Mouse (Mus musculus) MN1 (cell line): ENCODE measurements at regions not wholly inside any gene's neighbourhood (a gene's known extent, or its start where the extent isn't known, plus 50 kb on each side); places are given as distances from the start of the nearest gene placed in this dataset.

Experiments used
- DNase-seq: peaks from one replicate; pipeline ENCODE4 v3.0.0-alpha.2; 2016; ENCODE audit warnings: low spot score

DNA sequence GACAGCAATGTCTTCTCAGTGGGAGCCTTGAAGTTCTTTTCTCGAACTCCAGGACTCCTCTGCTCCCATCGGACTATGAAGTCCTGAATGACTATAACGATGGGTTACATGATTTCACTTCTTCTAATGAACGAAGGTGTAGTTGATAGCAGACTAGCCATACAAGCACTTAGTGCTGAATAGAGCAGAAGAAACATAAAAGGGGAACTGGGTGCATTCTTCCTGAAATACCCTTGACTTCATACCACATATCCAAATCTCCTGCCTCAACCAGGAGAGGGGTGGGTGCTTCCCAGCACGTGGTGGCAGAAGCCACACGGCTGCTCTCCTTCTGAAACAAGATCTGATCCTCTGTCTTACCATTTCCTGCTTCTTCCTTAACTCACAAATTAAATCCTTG, 407.4 kb downstream of the Atp23 start:
- no peak for DNase-seq

DNA sequence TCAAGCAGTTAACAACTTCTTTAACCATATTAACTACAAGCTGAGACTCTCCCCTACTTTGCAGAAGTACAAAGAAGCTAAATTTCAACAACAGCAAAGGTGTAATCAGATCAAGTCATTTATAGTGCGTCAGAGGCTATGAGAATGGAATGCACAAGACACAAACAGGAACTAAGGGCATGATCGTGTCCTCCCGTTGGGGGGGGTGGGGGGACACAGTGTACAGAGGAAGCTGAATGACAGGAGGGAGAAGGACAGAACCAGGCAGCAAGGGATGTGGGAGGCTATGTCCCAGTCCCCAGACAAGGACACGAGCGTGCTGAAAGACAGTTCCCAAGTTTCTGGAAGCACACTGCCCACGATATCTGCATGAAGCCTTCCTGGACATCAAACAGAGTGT, 408.9 kb downstream of the Atp23 start:
- DNase-seq = no peak

DNA sequence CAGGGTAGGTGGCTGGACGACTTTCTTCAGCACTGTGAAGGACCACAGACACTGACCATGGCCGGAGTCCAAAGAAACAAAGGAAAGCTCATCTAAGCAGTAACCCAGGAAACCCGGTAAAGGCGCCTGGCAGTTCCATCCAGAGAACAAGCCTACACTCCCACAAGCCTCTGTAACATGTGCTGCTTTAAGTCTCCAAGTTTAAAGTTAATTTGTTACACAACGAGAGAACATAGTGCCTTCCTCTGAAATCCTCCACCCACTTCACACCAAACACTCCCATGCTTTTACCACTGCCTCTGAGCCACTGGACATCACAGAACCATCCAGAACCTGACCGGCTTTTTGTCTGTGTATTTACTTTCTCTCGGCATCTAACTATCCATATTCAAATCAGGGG, 416.0 kb downstream of the Atp23 start:
- no peak for DNase-seq

DNA sequence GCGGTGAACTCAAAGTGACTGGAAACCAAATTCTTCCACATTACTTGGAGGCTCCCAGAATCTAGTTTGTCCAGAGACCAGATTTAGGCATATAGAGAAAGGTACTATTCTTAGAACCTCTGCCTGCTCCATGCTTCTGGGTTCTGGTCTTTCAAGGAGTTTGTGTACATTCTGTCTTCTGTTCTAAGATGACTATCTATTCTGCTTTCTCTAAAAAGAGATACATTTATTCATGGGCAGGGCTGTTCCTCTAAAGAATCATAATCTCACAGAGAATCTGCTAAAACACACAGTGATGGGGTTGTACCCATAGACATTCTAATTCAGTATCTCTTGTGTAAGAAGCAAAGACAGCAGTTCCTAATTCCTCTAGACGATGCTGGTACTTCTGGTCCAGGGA, 417.7 kb downstream of the Atp23 start:
- no peak for DNase-seq

DNA sequence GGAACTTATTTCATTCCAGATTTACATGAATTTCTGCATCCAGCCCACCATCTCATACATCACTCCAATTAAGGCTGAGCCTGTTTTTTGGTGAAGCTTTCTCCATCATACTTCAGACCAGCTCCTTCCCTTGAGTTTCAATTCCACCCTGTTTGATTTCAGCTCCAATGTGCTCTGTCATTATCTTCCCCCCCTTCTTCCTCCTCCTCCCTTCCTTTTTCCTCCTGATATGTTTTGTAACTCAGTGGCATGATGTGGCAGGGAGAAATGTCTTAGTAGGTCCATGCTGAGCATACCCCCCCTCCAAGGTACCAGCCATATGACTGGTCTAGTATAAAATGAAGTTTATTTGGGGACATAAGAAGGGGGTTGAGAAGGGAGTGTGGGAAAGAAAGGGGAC, 420.8 kb downstream of the Atp23 start:
- no peak for DNase-seq

DNA sequence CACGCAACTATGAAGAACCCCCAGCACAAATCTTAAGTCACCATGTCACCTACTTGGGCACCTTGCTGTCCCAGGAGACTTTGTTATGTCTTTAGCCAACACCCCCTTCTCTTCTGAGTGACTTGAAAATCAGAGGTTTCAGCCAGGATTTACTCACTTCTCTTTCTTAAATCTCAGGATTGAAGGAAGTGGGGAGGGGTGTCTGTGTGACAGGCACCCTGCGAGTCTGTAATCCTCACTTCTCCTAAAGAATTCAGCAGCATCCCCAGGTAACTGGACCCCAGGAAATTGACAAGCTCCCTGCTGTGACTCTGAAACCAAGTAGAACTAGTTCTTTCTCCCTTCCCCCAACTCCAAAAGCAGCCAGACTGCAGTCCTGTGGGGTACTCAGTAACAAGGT, 421.4 kb downstream of the Atp23 start:
- no peak for DNase-seq

DNA sequence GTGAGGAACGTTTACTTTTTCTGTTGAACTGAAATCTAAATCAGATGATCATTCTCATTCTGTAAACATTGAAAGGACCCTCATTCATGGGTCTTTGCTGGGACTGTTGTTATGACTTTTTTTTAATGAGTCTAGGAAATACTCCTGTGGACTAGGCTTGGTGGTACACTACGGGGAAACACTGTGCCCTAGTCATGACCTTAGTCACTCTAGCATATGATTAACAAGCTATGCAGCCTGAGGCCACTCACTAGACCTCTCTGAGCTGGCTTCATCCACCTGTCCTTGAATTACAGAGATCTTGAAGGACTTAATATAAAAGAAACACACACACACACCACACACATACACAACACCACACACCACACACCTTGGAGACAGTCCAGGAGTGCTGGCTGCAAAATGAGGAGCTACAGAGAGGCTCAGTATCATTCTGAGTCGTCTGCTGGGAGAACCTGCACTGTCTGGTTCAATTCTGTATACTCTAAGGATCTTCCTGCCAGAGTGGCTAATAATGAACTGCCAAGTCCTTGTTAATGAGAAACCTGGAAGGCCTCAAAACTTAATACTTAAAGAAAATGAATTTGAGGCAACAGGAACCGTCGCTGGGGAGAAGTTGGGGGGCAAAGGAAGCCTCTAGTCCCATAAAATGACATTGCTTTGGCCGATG, 428.0 kb downstream of the Atp23 start:
- no peak for DNase-seq

DNA sequence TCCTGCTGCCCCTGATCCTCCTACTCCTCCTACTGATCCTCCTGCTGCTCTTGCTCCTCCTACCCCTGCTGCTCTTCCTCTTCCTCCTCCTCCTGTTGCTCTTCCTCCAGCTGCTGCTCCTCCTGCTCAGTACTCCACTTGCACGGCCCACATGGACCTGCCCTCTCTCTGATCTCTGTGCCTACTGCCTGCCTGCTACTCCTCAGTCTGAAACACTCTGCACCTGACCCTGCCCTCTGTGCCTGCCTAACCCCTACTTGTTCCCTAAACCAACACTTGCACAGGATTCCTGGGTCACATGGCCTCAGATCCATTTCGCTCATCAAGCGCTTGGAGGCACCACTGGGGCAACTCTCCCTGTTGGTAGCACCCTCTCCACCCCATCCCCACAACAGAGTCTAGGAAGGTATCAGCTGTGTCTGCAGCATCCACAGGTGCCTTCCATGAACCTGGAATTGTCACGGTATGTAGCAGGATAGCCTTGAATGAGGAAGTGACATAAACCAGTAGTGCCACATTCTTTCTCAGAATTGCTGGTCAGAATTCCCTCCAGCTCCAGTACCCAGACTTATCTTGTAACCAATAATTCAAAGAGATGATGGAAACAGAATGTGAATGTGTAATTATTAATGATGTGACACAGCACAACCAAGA, 430.2 kb downstream of the Atp23 start:
- DNase-seq = no peak

DNA sequence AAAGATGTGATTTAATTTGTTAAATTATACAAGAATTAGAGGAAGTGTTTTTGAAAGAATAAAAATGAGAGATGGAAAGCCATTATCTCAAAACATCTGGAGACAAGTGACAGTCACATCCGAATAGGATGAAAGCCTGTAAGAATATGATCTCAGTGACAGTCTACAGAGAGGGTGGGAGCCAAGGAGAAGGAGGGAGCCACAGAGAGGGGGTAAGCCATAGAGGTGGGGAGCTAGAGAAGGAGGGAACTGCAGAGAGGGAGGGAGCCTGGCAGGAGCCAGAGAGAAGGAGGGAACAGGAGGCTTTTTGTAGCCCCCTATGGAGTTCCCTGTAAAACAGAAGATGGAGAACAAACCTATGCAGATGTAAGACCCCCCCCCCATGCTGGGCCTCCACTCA, 438.4 kb downstream of the Atp23 start:
- no peak for DNase-seq

DNA sequence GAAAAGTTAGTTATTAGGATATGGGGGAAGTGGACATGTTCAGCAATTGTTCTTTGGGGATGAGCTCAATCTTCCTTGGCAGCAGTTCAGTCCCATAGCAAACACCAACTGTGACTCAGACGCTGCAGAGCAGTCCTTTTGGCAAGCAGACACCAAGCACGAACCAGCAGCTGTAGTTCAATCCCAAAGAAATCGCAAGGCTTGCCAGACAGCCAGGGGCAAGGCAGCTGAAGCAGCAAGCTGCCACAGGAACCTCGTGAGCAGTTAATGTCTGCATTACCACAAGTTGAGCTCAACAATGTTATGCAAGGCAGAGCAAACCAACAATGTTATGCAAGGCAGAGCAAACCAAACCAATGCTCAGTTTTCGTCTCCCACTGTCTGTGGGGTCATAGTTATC, 442.6 kb downstream of the Atp23 start:
- DNase-seq = no peak

DNA sequence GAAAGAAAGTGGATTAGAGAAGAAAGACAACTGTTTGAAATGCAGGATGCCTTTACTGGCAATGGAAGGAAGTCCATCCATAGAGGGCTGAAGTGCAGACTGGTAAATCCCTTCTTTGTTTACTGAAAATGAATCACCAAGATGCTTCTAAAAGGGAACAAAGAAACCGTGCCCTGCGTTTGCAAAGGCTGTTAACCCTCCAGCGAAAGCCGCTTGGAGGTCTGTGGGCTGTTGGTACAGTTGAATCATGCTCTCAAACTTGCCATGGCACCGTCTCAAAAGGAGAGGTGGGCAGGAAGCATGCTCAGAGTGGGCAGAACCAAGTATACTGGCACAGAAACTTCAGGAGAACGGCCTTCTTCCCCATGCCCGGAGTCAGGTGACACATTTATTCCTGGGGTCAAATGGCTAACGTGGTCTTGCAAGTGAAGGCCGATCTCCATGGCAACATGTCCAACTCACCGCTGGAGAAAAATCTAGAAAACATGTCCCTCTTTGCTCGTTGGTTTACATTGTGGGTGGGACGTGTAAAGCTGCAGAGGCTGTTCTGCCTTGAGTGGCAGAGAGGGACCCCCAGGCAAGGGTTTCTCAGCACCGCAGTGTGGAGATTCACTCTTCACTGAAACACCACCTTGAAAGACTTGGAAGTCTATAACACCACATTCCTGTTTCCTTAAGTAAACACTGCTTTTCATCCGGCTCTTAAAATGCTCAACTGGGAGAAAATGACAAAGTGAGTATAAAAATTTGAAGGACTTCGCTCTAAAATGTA, 448.2 kb downstream of the Atp23 start:
- no peak for DNase-seq

DNA sequence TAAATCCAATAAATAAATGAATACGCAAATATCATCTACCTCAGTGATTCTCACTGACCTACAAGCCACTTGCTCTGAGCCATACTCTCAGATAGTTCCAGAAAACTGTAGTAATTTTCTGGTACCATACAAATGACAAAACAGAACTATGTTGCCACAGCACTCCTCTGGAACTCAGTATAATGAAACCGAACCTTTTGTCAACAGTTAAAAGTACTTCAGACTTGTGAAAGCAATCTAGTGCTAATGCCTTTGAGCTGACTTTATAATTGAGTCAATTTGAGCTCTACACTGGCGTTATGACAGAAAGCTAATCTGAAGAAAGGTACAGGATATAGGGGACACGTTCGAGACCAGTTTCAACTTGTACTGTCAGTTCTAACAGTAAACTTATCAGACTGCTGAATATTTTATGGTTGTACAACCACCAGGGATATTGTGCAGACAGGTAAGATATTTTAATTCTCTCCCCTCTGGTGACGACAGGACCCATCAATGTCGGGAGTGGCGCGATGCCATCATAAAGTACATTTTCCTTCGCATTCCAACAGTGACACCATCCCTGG, 449.0 kb downstream of the Atp23 start:
- DNase-seq = no peak

DNA sequence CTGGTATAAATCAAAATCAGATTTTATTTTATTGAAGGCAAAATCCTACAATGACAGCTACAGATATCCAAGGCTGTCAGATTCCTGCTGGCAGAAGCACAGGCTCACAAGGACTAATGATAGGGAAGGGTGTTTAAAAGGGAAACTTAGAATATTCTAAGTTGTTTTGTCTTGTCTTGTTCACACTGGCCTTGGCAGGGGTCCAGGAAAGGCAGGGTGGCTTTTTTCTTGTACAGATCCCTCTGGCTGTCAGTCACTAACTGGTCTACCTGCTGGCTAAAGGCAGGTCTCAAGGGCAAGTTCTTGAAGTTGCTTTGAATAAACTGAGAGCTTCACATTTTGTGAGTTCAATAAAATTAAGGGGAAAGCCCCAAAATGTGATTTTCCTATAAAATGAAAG, 465.3 kb downstream of the Lrig3 start:
- DNase-seq = no peak

DNA sequence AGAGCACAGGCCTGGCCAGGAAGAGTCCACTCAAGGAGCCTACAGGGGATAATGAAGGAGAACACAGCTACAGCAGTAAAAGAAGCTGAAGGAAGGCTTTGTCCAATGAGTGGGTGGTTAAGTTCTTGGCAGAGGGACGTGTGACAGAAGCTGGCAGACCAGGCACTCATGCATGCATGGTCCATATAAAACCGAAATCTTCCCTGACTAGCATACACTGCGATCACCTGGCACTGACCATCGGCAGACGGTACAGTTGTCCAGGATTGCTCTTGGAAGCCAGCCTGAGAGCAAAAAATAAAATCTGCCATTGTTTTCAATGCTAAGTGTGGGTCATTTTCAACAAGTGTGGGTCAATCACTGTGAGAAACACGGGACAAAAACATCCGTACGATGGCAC, 464.4 kb downstream of the Lrig3 start:
- DNase-seq = no peak

DNA sequence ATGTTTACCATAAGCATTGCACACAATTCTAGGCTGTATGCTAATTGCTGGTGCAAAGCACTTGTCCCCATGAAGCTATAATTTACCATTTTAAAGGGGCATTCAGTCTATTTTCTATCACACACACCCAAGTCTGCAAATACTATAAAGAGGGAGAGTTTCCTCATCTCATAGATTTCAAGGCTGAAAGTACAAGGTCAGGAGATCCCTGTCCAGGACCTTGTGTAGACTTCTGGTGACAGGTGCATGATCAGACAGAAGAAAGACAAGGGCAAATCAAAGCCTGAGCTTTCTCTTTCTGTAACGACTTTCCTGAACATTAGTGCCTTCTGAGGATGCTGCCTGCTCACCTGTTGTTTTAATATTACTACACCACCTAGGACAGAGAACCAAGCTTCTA, 463.5 kb downstream of the Lrig3 start:
- no peak for DNase-seq

DNA sequence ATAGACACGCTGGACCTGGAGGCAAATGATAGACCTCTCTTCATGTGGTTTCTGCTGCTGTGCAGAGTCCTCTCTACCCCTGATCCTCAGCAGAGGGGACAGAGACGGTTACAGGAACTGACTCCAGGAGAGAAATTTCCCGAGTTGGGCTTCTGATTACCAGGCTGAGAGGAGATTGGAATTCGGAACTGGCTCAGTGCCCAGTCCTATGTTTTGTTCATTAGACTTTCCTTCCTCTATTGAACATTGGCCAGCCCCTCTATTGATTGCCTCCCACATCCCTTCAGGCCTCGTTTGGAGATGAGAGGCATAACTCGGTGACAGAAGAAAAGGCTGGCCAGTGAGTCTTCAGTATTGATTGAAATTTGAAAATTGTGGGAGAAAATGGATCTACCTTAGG, 456.1 kb downstream of the Lrig3 start:
- no peak for DNase-seq

DNA sequence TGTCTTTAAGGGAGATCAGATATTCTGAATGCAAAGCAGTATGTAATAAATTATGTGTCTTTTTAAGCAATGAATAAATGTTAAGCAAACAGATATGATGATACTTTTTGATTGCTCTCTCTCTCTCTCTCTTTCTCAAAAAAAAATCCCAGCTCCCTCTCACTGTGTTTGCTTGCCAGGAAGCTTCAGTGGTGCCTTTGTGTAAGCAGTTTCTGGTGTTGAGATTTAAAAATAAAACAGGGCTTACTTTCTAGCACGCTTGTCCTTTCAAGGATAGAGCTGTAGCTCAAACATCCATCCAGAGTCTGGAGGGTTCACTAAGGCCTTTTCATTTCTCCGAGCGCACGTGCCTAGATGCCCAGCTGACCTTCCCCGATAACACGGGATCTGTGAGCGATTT, 447.8 kb downstream of the Lrig3 start:
- no peak for DNase-seq

DNA sequence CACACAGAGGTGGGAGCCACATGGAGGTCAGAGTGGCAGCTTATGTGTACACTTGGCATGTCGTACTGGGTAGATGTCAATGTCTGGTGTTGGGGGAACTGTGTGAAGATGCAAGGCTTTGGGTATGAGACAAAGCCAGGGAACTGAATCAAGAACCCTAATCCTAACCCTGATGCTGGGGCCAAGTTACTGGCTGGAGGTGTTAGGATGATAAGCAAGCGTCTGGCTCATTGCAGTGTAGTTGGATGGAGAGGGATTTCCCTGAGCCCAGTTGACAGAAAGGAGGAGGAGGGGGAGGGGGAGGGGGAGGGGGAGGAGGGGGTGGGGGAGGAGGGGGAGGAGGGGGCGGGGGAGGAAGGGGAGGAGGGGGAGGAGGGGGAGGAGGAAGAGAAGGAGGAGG, 426.3 kb downstream of the Lrig3 start:
- DNase-seq = no peak

DNA sequence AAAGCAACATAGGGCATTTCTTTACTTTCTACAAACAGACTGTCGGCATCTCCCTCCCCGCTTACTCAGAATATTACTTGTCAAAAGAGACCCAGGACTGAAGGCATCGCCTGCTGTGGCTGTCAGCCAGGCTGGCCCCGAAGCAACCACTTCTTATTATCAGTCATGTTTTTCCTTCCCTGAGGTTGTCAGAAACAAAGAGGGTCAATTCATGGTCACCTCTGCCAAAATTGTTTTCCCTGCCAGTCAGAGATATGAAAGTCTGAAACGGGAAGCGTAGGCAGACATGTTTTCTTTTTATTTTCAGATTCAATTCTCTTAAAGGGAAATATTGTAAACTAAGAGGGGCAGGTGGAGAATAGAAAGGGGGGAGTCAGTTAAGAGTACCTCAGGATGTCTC, 425.8 kb downstream of the Lrig3 start:
- no peak for DNase-seq

DNA sequence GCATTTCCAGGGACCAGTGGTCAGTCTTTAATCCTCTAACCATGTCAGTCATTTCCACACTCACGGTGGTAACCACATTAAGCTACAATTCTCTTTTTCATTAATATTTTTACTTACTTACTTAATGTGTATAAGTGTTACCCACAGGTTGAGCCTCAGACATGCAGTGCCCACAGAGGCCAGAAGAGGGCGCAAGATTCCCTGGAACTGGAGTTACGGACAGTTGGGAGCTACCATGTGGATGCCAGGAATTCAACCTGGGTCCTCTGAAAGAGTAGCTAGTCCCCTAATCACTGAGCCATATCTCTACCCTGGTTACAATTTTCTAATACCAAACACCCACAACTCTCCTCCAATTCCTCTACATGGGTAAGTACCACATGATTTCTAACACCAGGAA, 420.5 kb downstream of the Lrig3 start:
- no peak for DNase-seq

DNA sequence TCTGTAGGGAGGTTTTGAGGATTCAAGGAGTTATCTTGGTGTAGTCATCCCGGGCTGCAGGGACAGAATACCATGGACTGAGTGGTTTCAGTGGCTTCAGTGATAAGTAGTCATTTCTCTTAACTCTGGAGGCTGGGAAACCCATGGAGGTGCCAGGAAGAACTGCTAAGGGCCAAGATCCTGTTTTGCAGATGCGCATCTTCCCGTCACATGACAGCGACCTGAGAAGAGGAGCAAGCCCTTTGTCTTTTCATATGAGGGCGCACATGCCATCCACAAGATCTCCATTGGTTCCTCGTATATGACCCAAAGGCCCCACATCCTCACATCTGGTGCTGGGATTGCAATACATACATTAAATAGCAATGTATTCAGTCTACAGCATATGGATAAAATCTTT, 419.7 kb downstream of the Lrig3 start:
- DNase-seq = no peak

DNA sequence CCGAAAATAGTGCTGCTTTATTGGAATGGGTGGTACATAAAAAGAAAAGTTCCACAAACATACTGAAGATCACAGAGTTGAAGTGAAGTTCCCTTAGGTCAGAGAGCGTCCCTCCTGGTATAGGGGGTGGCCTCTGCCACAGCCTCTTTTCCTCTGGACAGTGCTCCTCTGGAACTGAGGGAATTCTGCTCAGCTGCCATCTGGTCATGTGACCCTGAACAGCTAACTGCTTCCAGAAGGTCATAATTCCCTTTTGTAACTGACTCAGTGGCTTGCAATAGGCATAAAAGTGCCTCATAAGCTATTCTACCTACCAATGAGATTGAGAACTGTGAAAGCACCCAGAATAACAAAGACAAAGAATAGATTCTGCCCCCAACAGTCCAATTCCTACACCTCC, 414.4 kb downstream of the Lrig3 start:
- DNase-seq = no peak

DNA sequence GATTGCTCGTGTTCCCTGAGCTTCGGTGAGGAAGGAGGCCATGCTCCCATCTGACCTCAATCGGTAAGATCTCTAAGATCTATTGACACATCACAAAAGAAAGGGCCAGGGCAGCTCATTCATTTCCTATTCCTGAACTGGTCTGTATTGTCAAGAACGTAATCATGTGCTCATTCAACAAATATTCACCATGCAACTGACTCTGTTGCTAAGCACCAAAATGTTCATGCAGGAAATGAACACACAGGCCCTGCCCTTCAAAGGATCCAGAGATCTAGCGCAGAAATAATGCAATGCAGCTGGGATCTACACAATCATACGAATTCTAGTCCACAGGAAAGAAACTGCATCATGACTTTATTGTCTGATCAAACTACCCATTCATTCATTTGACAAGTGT, 413.3 kb downstream of the Lrig3 start:
- no peak for DNase-seq
